Mouse (Mus musculus) small intestine, adult 2 months (tissue): ENCODE measurements at regions not wholly inside any gene's neighbourhood (a gene's known extent, or its start where the extent isn't known, plus 50 kb on each side); places are given as distances from the start of the nearest gene placed in this dataset.

Source experiments
- H3K27ac ChIP-seq: fragments of 200-500 bp; 2 replicates; pipeline ENCODE4 v1.5.1; 2012; ENCODE audit warnings: low read depth, low read length, control low read depth, inconsistent platforms; ENCODE audit not compliant: insufficient read depth
- H3K27me3 ChIP-seq: fragments of 200-500 bp; 2 replicates; pipeline ENCODE4 v1.6.1; 2012; ENCODE audit warnings: mild to moderate bottlenecking, moderate library complexity, low read length, inconsistent platforms; ENCODE audit not compliant: control insufficient read depth, insufficient read depth
- H3K36me3 ChIP-seq: fragments of 200-500 bp; 2 replicates; pipeline ENCODE4 v1.6.1; 2012; ENCODE audit warnings: mild to moderate bottlenecking, low read length, control low read depth, inconsistent platforms; ENCODE audit not compliant: control insufficient read depth, insufficient read depth
- H3K4me1 ChIP-seq: fragments of 200-500 bp; 2 replicates; pipeline ENCODE4 v1.6.1; 2012; ENCODE audit warnings: low read length, inconsistent platforms, mixed read lengths; ENCODE audit not compliant: control insufficient read depth, insufficient read depth, insufficient read length
- H3K4me3 ChIP-seq: fragments of 200-500 bp; 2 replicates; pipeline ENCODE4 v1.5.1; 2012; ENCODE audit warnings: low read depth, mild to moderate bottlenecking, control low read depth, inconsistent platforms, low read length, moderate library complexity
- CTCF ChIP-seq: fragments of 200-500 bp; IDR thresholded peaks from 2 replicates; pipeline ENCODE4 v1.5.1; 2012; ENCODE audit warnings: low read depth, mild to moderate bottlenecking, control low read depth, inconsistent platforms, low read length, moderate library complexity, mixed read lengths; ENCODE audit not compliant: insufficient replicate concordance, insufficient read length; ENCODE audit errors: extremely low read depth
- POLR2A ChIP-seq: fragments of 200-500 bp; IDR thresholded peaks from 2 replicates; pipeline ENCODE4 v1.6.1; 2012; ENCODE audit warnings: low read depth, mild to moderate bottlenecking, control low read depth, inconsistent platforms, low read length, moderate library complexity
- WGBS: fragments of 180-500 bp; shearing (Covaris S2); methylation state at CpG from one replicate; pipeline ENCODE4 v1.1.7; 2018; 5-methylcytosine and 5-hydroxymethylcytosine counted together

DNA sequence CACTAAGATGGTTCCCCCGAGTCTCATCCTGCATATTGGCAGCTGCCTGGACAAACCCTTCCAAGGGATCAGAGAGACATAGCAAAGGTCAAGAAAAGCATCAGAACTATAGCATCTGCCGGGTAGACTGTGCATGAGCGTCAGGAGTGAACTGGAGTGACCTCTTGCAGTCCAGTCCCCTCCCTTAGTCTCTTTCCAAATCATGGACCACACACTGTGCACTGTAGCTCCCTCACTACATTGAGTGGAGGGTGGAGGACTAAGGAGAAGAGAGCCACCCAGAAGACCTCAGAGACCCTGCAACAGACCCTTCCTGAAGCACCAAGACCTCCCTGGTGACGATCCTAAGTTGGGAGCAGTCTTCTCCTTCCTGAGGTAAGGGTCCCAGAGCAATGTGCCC is 107.8 kb upstream of the Cd93 start:
- 71% methylated on average over 4 of the region's 4 CpGs for WGBS
- no peaks in the 10 kb centered on the region for H3K4me1 ChIP-seq
- H3K27me3 ChIP-seq = no peaks in the 10 kb centered on the region
- no peak overlapping the region for H3K27ac ChIP-seq
- H3K4me3 ChIP-seq = no peak overlapping the region
- H3K36me3 ChIP-seq = no peaks in the 10 kb centered on the region
- TF ChIP-seq POLR2A = no peak
- no peak for TF ChIP-seq CTCF

DNA sequence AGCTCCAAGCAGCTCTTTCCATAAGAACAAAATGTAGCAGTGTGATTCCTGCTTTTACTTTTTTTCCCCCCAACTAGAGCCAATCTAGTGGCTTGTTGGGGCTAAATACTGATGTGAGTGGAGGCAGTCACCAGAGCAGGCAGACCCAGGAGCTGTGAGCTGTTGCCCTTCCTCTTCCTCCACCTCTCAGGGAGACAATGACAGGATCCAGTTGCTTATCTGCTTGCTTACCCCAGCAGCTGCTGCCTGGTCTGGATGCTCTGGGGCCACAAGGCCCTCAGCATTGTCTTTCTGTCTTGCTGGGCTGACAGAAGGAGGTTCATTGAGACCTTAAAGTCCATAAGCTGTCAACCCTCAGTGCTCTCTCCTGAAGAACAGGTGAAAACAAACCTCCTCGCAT is 106.3 kb upstream of the Cd93 start:
- Histone ChIP-seq H3K4me1 (no peaks in the 10 kb centered on the region), H3K36me3 (no peaks in the 10 kb centered on the region), H3K4me3 (no peak overlapping the region), H3K27ac (no peak overlapping the region), H3K27me3 (no peaks in the 10 kb centered on the region)
- 79% methylated on average over 1 of the region's 1 CpGs for WGBS
- no peak for TF ChIP-seq POLR2A
- no peak for TF ChIP-seq CTCF

DNA sequence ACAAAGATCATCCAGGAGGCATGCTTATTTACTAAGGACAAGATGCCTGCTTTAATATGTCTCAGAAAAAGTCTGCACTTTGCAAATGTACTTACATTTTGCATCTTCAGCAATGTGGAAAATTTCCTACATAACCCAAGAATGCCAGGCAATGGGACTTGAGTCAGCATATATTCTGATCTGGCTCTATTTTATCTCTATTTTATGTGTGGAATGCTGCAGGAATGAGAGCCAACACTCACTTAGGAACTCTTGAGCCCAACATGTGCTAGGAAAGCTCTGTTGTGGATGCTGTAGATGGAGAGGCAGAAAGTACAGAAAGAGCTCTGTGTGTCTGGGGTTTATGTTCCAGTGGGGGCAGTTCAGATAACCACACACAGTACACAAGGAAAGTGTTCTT is 99.0 kb upstream of the Cd93 start:
- H3K36me3 ChIP-seq = no peaks in the 10 kb centered on the region
- H3K4me1 ChIP-seq = no peaks in the 10 kb centered on the region
- no peaks in the 10 kb centered on the region for H3K27me3 ChIP-seq
- H3K27ac ChIP-seq = no peak overlapping the region
- H3K4me3 ChIP-seq = no peak overlapping the region
- TF ChIP-seq CTCF (no peak), POLR2A (no peak)

DNA sequence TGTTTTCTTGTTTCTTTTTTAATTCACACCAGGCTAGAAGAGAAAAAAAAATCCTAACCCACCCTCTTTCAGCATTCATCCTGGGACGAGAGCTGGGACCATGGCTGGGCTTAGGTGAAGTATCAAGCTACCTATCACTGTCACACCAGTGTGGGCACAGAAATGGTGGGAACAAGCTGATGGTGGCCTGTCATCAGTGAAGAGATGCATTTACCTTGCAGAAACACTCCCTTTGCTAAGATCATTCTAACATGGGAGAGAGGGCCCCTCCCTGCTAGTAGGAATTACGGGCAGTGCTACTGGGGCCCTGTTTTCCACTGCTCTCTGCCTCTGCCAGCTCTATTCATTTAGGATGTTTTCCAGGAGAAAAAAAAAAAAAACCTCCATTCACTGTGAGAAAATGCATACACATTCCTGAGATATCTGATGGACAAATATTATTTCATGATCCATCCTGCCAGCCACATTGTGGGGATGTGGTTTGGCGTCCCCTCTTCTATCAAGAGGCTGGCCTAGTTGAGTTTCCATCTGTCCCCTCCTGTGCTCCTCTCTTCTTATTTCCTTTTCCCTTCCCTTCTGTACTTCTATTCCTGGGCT is 94.6 kb upstream of the Cd93 start:
- Histone ChIP-seq H3K27me3 (no peaks in the 10 kb centered on the region), H3K4me1 (no peaks in the 10 kb centered on the region), H3K4me3 (no peak overlapping the region), H3K27ac (no peak overlapping the region), H3K36me3 (no peaks in the 10 kb centered on the region)
- TF ChIP-seq CTCF = no peak
- TF ChIP-seq POLR2A = no peak
- WGBS = 57% methylated on average over 3 of the region's 3 CpGs

DNA sequence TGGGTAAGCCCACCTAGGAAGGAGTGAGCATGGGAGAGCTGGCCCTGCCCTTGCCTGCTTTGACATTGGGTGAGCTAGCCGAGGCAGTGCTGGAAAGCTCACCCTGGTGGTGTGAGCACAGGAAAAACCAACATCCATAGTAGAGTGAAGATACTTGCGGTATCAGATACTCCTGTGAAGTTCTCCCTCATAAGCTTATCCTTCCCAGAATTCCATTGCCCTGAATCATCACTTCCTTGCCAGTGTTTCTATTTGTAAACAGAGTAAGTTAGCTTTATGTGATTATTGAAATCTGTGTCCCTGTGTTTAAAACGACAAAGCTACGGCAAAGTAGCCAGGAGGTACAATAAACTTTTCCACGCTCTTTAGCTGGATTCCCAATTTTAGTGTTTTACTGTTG is 93.9 kb upstream of the Cd93 start:
- H3K4me3 ChIP-seq = no peak overlapping the region
- TF ChIP-seq POLR2A = no peak
- TF ChIP-seq CTCF = no peak
- H3K27ac ChIP-seq = no peak overlapping the region
- H3K4me1 ChIP-seq = no peaks in the 10 kb centered on the region
- H3K27me3 ChIP-seq = no peaks in the 10 kb centered on the region
- H3K36me3 ChIP-seq = no peaks in the 10 kb centered on the region
- WGBS = 75% methylated on average over 5 of the region's 5 CpGs

DNA sequence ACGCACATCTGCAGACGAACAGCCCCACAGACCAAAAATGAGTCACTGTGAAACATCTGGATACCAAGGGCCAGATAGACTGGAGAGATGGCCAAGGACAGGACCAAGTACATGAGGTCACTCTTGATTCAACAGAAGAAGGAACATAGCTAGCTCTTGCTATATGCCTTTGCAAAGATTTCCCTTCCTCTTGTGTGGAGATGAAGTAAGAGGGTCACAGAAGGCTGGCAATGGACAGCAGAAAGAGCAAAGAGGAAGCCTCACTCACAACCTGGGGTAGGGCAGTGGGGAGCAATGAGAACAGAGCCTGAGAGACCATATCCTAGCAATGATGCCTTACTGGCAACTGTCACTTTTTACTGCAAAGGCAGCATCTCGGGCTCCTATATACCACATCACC is 93.2 kb upstream of the Cd93 start:
- no peaks in the 10 kb centered on the region for H3K27me3 ChIP-seq
- H3K4me3 ChIP-seq = no peak overlapping the region
- H3K4me1 ChIP-seq = no peaks in the 10 kb centered on the region
- no peak overlapping the region for H3K27ac ChIP-seq
- H3K36me3 ChIP-seq = no peaks in the 10 kb centered on the region
- TF ChIP-seq POLR2A (no peak), CTCF (no peak)
- 90% methylated on average over 3 of the region's 3 CpGs for WGBS

DNA sequence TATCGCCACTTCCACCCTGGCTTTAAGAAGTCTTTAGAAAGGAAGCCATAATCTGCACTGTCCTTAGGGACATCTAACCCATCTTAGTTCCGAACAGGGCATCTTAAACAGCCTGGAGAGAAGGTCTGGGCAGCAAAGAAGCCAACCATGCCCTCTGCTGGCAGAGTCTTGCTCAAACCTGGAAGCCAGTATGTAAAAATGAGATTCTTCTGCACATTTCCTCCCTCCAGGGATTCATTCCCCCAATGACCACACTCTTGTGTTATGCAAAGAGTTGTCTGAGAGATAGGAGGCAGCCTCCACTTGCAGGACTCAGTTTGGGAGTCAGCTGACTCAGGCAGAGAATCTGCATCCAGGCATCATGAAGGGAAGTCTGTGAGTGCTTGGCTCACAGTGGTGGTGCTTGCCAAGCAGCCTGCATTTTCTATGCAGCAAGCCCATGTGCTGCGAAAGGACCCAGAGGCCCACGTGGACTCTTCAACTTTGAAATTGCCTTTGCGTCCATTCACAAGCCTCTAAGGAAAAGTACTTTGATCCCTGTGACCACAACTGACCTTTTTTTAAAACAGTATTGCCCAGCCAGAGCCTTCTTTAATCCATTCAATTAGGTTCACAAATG is 92.3 kb upstream of the Cd93 start:
- Histone ChIP-seq H3K4me3 (no peak overlapping the region), H3K27me3 (no peaks in the 10 kb centered on the region), H3K4me1 (no peaks in the 10 kb centered on the region), H3K27ac (no peak overlapping the region), H3K36me3 (no peaks in the 10 kb centered on the region)
- 60% methylated on average over 5 of the region's 5 CpGs for WGBS
- TF ChIP-seq POLR2A (no peak), CTCF (peak; percentile 48; the same call in 1 of the 2 replicates)
